Mouse (Mus musculus): ENCODE measurements around the gene 4930480E11Rik. TPM values are rescaled to one million over a fixed set of nuclear protein-coding genes. Genes with fewer than 3 reads are reported as not detected.
"Not testable (repeated sequence)": the region's sequence is repeated elsewhere in the genome, so short reads cannot be mapped to it uniquely, and the experiment has no call there.

The 4930480E11Rik gene
- polyA plus RNA-seq (2015; fragmentation: Nextera tagmentation; extraction: Ambion mirVana) = not detected in 2 replicates

GRCm38 (mm10) chrX:78369343-78369742 lies at the start of gene 4930480E11Rik:
Gene 4930480E11Rik (plus strand): TSS chrX:78369643.
- H3K27ac ChIP-seq = no peak within 1 kb of the TSS
- no peaks in the 10 kb centered on the region for H3K4me1 ChIP-seq (replicated peaks; ENCODE audit: insufficient read depth, low read length)
- no peaks in the 10 kb centered on the region for H3K9me3 ChIP-seq (replicated peaks; ENCODE audit: low read length)
- no peaks in the 10 kb centered on the region for H3K27me3 ChIP-seq (ENCODE audit: insufficient read depth, low read length)
- ATAC-seq (replicated peaks; ENCODE audit: low FRiP score, low read depth) (no peak), DNase-seq (ENCODE audit: low spot score) (no peak)
- no peak for TF ChIP-seq CTCF (IDR thresholded peaks at IDR 0.05; ENCODE audit: low read depth)
- 71% methylated on average over 1 of the region's 1 CpGs for WGBS
- no peak within 1 kb of the TSS for H3K9ac ChIP-seq (ENCODE audit: low read depth, low read length)
- no peaks in the 10 kb centered on the region for H3K36me3 ChIP-seq (ENCODE audit: insufficient read depth, low read length)
- no peak within 1 kb of the TSS for H3K4me3 ChIP-seq (replicated peaks; ENCODE audit: low read depth, low read length)
- H3K4me2 ChIP-seq (ENCODE audit: low read length) = no peak within 1 kb of the TSS

GRCm38 (mm10) chrX:78403346-78403745 lies 33.9 kb downstream of the 4930480E11Rik start:
- H3K36me3 ChIP-seq (ENCODE audit: insufficient read depth, low read length); DNase-seq (ENCODE audit: low spot score); H3K27me3 ChIP-seq (ENCODE audit: insufficient read depth, low read length); H3K27ac ChIP-seq; H3K4me2 ChIP-seq (ENCODE audit: low read length); H3K9ac ChIP-seq (ENCODE audit: low read depth, low read length); H3K4me1 ChIP-seq (replicated peaks; ENCODE audit: insufficient read depth, low read length); H3K4me3 ChIP-seq (replicated peaks; ENCODE audit: low read depth, low read length); H3K9me3 ChIP-seq (replicated peaks; ENCODE audit: low read length); ATAC-seq (replicated peaks; ENCODE audit: low FRiP score, low read depth): not testable (repeated sequence)
- WGBS = 77% methylated on average over 2 of the region's 2 CpGs

Other genes starting within 250 kb of the 4930480E11Rik start
- not detected in 2 replicates for gene Gm5938, start 244.2 kb upstream of the 4930480E11Rik start, polyA plus RNA-seq (2015; fragmentation: Nextera tagmentation; extraction: Ambion mirVana)
- not detected in 2 replicates for gene Obp1b, start 182.9 kb upstream of the 4930480E11Rik start, polyA plus RNA-seq (2015; fragmentation: Nextera tagmentation; extraction: Ambion mirVana)
- not detected in 2 replicates for gene Gm14743, start 123.7 kb upstream of the 4930480E11Rik start, polyA plus RNA-seq (2015; fragmentation: Nextera tagmentation; extraction: Ambion mirVana)
- gene Prrg1, start 214.3 kb downstream of the 4930480E11Rik start, polyA plus RNA-seq (2015; fragmentation: Nextera tagmentation; extraction: Ambion mirVana) = 7.7 and 7.8 TPM in 2 replicates